Mouse (Mus musculus): ENCODE data around the gene Cog5.

Cog5 gene

GRCm38 (mm10) chr12:31712233-31712632, 57.6 kb downstream of the Cog5 start:
- no peak for DNase-seq

- no peak for DNase-seq
Measured at GRCm38 (mm10) chr12:31712727-31713126, 58.1 kb downstream of the Cog5 start.

- DNase-seq: no peak
Measured at GRCm38 (mm10) chr12:31713600-31713999, 58.9 kb downstream of the Cog5 start, which contains the start of gene Gpr22. Gpr22 (minus strand) TSS chr12:31713947.

DNA sequence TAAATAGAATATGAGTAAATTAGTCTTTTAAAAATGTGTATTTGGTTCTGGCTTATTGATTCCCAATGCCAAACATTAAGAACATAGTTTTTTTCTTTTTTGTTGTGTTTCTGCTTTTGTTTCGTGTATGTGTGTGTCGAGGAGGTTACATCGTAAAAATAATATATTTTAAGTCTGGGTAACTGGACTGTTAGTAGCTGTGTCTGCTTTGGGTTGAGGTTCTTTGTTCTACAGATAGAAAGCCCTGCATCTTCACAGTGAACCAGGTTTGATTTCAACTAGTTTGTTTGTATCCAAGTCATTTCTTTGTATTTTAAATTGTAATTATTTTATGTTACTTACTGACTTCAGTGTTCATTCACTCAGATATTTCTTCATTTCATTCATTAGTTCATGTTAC, 59.4 kb downstream of the Cog5 start:
- DNase-seq: no peak

- no peak for DNase-seq
Measured at GRCm38 (mm10) chr12:31719586-31720275, 65.1 kb downstream of the Cog5 start.

- no peak for DNase-seq
Measured at GRCm38 (mm10) chr12:31724576-31724975, 69.9 kb downstream of the Cog5 start.

GRCm38 (mm10) chr12:31725511-31726275, 71.0 kb downstream of the Cog5 start:
- DNase-seq: no peak

- DNase-seq: no peak
Measured at GRCm38 (mm10) chr12:31726707-31727106, 72.0 kb downstream of the Cog5 start.

DNA sequence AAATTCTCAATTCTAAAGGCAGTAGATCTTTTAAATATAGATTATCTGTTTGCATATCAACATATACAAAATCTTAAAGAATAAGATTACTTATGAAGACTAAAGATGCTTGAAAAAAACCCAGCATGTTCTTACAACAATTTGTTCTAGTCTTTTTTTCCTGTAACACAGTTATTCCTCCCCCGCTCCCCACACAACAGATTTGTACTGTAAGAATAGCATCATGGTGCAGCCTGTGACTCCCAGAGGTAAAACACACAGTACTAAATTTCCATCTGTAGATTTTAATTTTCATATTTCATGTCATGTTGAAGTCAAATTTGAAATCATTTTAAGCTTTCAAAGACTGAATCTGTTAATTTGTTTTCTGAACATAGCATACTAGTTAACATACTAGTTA, 75.5 kb downstream of the Cog5 start:
- DNase-seq: no peak

DNA sequence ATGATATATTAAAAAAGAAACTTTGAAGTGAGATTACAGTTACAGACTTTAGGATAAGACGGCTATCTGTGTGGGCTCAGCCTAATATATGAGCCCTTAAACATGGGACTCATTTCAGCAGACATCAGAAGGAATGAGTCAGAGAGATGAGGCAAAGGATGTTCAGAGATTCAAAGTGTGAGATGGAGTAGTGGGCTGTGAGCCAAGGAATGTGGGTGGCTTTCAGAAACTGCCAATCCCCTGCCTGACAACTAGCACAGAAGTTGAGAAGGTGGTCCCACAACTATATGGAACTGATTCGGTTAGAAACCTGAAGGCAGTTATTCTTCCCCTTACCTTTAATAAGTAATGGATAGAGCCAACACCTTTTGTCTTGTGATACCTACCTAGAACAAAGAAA, 79.9 kb downstream of the Cog5 start:
- no peak for DNase-seq

- DNase-seq: no peak
Measured at GRCm38 (mm10) chr12:31747301-31747700, 92.6 kb downstream of the Cog5 start.

DNA sequence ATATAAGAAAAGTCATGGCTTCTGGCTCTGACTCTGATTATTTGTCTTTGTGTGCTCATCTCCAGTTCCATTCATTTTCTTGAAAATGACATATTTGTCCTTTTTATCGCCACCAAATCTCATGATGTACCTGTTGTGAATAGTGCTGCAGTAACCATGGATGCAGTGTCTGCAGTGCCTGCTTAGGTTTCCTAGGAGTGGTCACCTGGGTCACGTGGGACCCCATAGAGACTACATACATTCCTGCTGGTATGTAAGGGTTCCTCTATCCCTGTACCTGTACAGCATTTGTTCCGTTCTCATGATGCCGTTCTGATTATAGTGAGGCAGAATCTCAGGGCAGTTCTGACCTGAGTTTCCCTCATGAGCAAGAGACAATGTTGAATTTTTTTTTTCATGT, 95.2 kb downstream of the Cog5 start:
- no peak for DNase-seq

- DNase-seq: no peak
Measured at GRCm38 (mm10) chr12:31754465-31754864, 99.8 kb downstream of the Cog5 start.

DNA sequence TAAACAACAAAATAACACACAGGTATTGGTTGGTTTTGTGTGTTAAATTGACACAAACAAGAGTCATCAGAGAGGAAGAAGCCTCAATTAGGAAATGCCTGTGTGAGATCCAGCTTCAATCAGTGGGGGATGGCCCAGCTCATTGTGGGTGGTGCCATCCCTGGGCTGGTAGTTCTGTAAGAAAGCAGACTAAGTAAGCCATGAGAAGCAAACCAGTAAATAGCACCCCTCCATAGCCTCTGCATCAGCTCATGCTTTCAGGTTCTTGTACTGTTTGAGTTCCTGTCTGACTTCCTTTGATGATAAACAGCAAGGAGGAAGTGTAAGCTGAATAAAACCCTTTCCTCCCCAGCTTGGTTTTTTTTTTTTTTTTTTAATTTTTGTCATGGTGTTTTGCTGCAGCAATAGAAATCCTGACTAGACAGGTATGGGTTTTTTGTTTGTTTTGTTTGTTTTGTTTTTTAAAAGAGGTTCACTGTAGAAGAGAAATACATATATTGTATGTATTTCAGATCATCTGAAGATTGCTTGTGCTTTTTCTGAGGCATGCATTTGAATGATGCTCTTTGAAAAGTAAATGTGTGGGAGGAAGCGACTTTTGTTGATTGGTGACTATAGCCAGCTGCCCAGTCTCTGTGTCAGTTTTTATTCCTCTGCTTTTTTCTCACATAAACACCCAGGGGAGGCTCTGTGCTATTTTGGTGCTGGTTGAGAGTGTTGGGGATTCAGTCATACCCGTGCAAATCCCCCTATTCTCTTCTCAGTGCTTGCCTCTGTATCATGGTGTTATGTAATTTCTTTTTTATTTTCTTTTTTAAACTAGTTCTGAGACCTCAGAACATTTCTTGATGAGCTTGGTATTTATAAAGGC, 101.5 kb downstream of the Cog5 start:
- no peak for DNase-seq

GRCm38 (mm10) chr12:31773612-31774011, 118.9 kb downstream of the Cog5 start:
- no peak for DNase-seq

DNA sequence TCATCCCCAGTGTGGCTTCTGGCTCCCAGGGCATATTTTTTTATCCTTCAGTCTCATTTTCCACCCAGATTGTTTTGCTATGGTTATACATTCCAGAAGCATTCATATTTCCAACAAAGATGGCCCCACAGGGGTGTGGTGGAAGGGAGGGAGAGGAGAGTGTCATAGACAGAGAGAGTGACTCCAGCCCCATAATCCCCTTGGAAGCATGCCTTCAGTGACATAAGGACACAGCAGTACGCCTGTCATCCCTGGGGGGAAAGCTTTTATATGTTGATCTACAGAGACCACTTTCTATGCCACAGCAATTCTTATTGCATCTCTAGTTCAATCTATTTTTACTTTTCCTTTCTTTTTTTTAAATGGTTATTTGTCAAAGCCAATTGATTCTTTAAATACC, 129.6 kb downstream of the Cog5 start:
- no peak for DNase-seq

DNA sequence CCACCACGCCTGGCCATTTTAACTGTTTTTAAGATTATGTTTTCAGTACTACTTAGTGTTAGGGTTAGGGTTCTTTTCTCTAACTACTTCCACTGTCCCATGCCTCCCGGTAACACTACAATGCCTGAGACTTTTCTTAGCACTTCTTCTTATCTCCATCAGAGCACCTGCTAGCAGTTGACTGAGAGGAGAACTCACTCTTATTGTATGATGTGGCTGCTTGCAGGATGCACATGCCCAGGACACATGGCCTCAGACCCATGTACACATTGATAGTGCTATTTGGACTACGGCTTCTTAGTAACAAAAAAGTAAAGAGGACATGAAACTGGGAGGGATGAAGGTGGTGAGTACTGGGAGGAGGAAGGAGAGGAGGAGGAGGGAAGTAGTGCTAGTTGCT, 133.9 kb downstream of the Cog5 start:
- DNase-seq: no peak

DNA sequence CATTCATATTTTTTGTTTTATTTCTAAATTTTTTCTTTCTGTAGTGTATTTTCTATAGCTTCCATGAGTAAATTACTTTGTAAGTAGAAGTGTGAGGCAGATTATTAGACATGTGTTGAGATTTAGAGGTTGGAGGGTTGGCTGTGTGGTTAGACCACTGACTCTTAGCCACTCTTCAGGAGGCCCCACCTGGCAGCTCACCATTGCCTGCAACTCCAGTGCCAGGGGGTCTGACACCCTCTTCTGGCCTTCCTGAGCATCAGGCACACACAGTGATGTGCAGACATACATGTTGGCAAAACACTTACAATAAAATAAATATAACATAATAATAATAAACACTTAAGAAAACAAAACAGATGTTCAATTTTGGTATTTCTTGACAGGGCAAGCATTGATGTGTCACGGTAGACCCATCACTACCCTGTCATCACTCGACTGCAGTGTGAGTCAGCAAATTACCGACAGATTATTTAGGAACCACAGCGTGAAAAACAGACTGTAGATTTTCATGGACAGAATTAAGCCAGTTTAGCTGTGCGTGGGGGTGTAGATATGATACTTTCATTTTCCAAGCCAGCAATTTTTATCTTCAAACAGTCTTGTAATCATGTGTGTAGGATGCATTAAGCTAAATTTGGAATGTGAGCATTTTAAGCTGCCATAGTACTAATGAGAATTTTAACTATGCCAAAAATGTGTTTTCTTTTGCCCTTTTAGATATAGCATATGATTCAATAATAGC, 151.9 kb downstream of the Cog5 start:
- no peak for DNase-seq

GRCm38 (mm10) chr12:31818051-31818461, 163.4 kb downstream of the Cog5 start:
- DNase-seq: no peak

- no peak for DNase-seq
Measured at GRCm38 (mm10) chr12:31819096-31819495, 164.4 kb downstream of the Cog5 start.

- DNase-seq: no peak
Measured at GRCm38 (mm10) chr12:31819520-31819919, 164.9 kb downstream of the Cog5 start.

GRCm38 (mm10) chr12:31823671-31824070, 169.0 kb downstream of the Cog5 start:
- no peak for DNase-seq

GRCm38 (mm10) chr12:31824831-31825230, 170.2 kb downstream of the Cog5 start:
- DNase-seq: no peak
